Mouse (Mus musculus): Measurements from ENCODE around the gene Dnajc4.

- TF ChIP-seq CEBPB (IDR thresholded peaks at IDR 0.05; ENCODE audit: insufficient read depth, poor library complexity, severe bottlenecking) (no peak), REST (IDR thresholded peaks at IDR 0.05; ENCODE audit: insufficient read depth, insufficient read length) (no peak), POLR2A (IDR thresholded peaks at IDR 0.05; ENCODE audit: insufficient read length, low read depth) (no peak), MAX (IDR thresholded peaks at IDR 0.05; ENCODE audit: low read depth) (no peak)
Observed at GRCm38 (mm10) chr19:6955424-6955823, 36.9 kb downstream of the Dnajc4 start.
